Mouse (Mus musculus) retina, embryonic 14.5 days (tissue): ENCODE measurements at regions not wholly inside any gene's neighbourhood (a gene's known extent, or its start where the extent isn't known, plus 50 kb on each side); places are given as distances from the start of the nearest gene placed in this dataset.
"Not testable (repeated sequence)": the region's sequence is repeated elsewhere in the genome, so short reads cannot be mapped to it uniquely, and the experiment has no call there.

Experiments
- DNase-seq: peaks from one replicate; pipeline ENCODE4 v3.0.0-alpha.2; 2015; ENCODE audit warnings: low spot score

DNA sequence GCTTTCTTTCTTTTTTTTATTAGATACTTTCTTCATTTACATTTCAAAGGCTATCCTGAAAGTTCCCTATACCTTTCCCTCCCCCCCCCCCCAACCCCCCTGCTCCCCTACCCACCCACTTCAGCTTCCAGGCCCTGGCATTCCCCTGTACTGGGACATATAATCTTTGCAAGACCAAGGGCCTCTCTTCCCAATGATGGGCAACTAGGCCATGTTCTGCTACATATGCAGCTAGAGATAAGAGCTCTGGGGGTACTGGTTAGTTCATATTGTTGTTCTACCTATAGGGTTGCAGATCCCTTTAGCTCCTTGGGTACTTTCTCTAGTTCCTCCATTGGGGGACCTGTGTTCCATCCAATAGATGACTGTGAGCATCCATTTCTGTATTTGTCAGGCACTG lies 55.6 kb upstream of the Slc1a3 start:
- DNase-seq: not testable (repeated sequence)

- DNase-seq: no peak
Observed at GRCm38 (mm10) chr15:8761741-8762271, 51.2 kb upstream of the Slc1a3 start.

- DNase-seq: no peak
Observed at GRCm38 (mm10) chr15:8761132-8761531, 50.6 kb upstream of the Slc1a3 start.
